Mouse (Mus musculus): ENCODE measurements around the gene Srsf10.
A peak's percentile ranks its signal among the peaks of the same experiment; 100 is the strongest.

The Srsf10 gene

GRCm38 (mm10) chr4:135856223-135857091, 910 bp downstream of the Srsf10 start:
- DNase-seq, result peak; percentile 67

GRCm38 (mm10) chr4:135857597-135858186, 2.1 kb downstream of the Srsf10 start:
- no peak for DNase-seq

DNA sequence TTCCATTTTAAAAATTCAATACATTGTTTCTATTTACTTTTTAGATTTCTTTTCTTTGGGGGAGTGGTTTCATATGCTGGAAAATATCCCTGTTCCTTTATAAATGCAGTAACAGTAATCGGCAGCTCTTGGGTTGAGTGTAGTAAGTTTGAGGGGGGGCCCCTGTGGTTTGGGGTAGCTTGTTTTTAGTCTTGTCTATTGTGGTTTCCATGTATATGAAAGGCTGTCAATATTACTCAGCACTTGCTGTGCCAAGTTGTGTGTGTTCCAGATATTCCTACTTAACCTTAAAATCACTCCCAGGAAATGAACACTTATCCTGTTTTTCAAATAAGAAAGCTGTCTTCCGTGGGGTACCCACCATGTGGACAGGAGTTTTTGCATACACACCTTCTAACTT, 13.4 kb downstream of the Srsf10 start:
- no peak for DNase-seq

GRCm38 (mm10) chr4:135870227-135871023, 14.9 kb downstream of the Srsf10 start:
- no peak for DNase-seq

DNA sequence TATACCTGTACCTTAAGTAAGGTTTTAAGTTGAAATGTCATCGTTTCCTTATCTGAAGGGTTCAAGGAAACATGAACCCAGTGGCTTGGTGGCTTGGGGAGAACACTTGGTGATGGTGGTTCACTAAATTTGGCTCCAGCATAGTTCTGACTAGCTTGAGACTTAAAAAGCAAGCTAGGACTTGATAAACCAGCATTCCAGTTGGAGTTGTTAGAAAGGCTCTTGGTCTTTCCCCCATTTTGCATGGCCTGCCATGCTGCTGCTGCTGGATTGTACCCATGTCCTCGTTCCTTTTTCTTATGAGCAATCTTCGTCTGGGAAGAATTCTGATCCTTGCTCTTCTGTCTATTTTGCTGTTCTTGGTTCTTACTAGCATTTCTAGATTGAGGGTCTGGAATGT, 16.5 kb downstream of the Srsf10 start:
- DNase-seq, result no peak

DNA sequence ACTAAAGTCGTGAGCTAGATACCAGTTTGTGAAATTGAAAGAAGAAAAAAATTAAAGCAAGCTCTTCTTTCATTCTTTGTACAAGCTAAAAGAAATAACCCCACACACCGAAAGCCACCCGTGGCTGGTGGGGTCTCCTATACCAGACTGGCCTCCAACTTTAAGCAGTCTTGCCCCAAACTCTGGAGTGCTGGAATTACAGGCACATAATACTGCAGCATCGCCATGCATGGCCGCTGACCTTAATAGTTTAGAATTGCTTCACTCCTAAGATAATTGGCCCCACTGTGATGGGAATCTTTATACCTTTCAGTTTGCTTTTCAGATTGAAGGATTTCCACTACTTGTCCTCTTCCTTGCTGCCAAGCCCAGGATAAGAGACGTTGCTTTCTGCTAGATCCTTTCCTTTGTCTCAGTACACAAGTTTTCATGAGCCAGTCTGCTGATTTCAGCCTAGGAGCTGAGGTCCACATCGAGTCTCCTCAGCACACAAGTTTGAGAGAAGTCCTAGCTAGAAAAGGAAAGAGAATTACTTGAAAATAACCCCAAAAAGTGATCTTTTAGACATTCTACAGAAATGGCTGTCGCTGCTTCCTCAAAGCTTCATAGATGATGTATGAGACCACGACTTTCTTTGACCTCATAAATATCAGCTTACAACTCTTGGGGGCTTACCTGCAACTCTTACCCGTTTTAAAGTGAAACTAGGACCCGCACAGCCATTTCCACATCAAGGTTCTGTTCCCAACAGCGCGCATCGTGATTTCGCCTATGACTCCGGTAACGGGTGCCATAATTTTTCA, 17.2 kb downstream of the Srsf10 start:
- DNase-seq, result no peak

DNA sequence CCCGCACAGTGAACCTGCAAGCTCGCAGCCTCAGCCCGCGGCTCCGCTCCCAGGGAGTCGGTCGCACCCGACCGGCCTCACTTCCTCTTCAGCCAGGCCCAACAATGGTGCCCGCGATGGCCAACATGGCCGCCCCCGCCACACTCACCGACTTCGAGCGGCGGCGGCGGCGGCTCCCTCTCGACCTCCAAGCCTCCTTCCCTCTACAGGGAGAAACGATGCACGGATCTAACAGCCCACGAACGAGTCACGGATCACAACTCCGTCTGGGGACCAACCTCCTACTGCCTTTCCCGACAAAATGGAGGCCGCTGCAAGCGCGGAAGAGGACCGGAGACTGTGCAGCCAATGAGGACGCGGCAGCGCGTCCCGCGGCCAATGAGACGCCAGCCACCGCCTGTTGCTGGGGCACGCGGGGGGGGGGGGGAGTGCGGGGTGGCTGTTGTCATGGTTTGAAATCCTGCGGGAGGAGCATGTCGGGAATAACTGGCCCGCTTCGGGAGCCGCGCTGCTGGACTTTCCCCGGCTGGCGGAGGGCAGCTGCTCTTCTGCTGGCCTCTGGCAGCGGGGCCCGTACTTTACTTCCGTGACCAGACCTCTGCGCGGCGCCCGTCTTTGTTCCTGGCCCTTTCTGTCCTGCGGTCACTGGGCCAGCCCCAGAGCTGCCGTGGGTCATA, 18.1 kb downstream of the Srsf10 start, which contains the start of gene Pnrc2:
Pnrc2 (minus strand) TSS at position 325 of the 677 bp plus-strand sequence.
- DNase-seq, result peak; percentile 94

DNA sequence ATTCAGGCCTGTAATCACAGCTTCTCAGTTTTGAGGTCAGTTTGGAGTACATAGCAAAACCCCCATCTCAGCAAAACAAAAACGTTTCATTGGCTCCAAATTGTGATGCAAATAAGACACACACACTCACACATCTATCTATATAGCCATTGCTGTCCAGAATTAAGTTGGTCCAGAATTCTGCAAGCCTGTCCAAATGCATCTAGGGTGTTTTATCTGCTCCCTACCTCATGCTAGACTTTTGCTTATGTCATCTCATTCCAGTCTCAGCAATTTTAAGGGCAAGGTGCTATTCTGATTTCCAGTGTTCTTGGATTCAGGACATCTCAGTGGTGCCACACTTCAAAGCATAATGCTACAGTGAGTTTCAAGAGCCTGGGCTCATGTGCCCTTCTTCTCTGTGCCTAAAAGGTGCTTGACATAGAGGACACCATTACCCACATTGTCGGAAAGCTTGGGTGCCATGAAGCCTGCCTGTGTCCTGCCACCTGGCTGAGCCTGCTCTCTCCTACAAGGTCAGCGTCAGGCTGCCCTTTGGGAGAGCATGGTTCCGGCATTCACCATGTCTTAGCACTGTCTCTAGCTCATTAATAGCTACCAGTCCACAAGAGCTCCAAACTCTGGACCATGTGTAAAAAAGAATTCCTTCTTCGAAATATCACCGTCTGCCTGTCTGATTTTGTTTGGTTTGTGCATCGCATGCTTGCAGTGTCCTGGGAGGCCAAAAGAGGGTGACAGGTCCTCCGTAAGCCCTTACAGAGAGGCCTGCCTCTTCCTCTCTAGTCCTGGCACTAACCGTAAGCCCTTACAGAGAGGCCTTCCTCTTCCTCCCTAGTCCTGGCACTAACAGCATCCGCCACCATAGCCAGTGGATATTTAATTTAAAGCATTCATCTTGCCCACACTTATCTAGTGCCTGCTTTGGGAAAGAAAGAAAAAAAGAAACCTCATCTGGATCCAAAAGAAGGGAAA, 19.3 kb downstream of the Srsf10 start:
- no peak for DNase-seq

- no peak for DNase-seq
Measured at GRCm38 (mm10) chr4:135875546-135875945, 20.0 kb downstream of the Srsf10 start.

GRCm38 (mm10) chr4:135875991-135876582, 20.5 kb downstream of the Srsf10 start:
- peak; percentile 65 for DNase-seq

GRCm38 (mm10) chr4:135876583-135877020, 21.1 kb downstream of the Srsf10 start:
- DNase-seq, result peak; percentile 85

DNA sequence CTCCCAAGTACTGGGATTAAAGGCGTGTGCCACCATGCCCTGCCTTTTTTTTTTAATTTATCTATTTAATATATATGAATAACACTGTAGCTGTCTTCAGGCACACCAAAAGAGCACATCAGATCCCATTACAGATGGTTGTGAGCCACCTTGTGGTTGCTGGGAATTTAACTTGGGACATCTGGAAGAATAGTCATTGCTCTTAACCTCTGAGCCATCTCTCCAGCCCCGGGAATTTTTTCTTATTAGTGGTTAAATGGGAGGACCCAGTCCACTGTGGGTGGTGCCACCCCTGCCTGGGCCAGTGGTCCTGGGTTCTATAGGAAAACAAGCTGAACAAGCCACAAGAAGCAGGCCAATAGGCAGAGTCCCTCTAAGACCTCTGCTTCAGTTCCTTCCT, 22.2 kb downstream of the Srsf10 start:
- DNase-seq, result peak; percentile 67

DNA sequence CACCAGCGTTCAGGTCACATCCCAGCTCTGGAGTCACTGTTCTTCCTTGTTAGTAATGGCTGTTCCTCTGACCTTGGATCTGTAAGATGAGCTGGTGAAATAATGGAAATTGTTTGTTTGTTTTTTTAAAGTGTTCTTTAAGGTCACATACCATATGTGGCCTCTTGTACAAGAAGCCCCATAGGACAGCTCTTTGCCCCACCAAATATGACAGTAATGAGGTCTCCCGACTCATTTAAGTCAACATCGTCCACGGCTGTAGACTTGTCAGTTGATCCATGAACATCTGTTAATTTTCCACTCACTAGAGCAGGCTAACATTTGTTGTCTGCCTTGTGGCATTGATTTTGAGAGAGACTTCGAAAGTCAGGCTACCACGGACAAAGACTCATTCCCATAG, 23.5 kb downstream of the Srsf10 start:
- no peak for DNase-seq

GRCm38 (mm10) chr4:135880018-135880417, 24.5 kb downstream of the Srsf10 start:
- DNase-seq, result no peak

DNA sequence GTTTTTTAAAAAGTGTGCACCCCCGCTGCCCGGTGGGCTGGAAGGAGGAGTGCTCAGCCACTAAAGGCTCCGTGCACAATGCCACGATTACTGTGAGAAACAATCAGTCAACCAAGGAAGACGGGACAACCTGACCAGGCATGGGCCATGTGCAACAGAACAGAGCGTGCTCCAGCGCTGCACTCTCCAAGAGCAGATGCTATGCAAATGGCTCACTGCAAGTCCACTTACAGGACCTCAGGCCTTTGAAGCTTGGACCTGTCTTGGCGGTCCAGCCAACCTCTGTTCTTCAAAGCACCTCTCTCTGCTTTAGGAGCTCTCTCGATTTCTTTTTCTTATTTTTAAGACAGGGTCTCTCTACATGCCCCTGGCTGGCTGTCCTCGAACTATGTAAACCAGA, 25.0 kb downstream of the Srsf10 start:
- DNase-seq, result no peak

GRCm38 (mm10) chr4:135882023-135882422, 26.5 kb downstream of the Srsf10 start:
- DNase-seq, result no peak

GRCm38 (mm10) chr4:135883401-135883851, 27.9 kb downstream of the Srsf10 start:
- DNase-seq, result peak; percentile 54

DNA sequence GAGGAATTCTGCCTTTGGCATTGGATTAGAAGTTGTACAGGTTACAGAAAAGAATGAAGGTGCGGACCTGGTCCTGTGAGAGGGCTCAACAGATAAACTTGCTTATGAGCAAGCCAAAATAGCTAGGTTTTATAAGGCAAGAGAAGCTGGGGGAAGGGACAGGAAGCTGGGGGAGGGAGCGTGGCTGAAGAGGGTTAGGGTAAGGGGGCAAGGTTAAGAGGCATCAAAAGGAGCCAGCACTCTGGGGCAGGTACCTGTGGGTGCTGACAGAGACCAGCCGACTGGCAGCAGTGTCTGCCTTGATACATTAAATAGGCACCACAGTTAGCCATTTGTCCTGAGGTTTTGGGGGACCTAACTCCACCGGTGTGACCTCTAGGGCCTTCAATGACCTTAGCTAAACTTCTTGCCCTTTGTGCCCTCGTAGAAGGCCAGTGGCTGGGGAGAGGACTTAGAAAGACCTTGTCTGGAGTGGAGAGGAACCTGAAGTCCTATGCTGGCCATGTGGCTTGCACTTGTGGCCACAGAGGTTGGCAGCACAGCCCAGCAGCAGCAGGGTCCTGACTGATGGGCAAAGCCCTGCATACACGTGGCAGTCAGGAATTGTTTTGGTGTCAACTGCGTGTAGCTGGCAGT, 28.5 kb downstream of the Srsf10 start:
- DNase-seq, result no peak

GRCm38 (mm10) chr4:135884531-135884930, 29.0 kb downstream of the Srsf10 start:
- no peak for DNase-seq

GRCm38 (mm10) chr4:135885676-135886075, 30.1 kb downstream of the Srsf10 start:
- no peak for DNase-seq

Data from kidney, adult 9 months (tissue).